8 mouse cellular contexts compared by ENCODE assay signal in the genomic region with DNA sequence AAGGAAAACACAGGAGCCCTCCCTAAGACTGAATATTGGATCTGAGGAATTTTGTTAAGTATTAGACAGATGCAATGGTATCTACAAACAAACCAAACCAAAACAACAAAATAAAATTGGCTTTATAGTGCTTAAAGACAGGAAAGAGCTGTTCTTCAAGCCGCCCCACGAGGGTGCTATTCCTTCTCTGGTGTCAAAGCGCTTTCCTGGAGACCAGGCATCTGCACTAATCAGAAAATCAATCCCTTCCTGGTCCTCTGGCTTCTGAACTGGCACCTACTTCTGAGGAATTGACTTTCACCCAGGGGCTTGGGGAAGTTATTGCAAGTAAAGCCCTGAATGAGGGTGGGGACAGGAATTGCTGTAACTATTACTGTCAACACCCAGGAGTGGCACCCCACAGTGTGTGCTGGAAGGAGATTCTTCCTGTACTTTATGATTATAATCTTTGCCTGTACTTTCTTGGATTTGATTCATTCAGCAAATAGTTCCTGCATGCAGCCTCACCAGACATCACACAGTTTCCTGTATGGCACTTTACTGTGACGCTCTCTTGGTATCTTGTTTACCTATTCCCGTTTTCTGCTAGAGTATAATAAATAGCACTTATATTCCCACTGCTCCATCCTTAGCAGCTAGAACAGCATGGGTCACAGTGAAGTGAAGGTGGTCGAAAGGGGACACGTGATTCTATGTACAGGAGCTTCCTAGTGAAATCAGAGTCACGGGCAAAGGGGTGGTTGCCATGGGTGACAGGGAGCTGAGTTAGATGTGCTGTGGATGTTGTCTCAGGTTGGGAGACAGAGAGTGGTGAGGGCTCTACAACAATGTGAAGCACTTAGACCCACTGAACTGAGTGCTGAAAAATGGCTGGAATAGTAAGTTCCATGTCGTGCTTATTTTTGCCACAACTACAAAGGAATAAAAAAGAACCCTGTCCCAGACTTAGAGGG.
DNase-seq lines count a peak whose midpoint lies in the region; ATAC-seq and TF ChIP-seq lines count a peak whose summit lies in the region.

No protein-coding gene starts in this region.

- 0 out of 2 replicates have a peak, but pooled peaks have one; percentile 23 for ATAC-seq in forebrain, embryonic 14.5 days
- peak; percentile 40; the same call in 1 of the 2 replicates for ATAC-seq in lung, embryonic 14.5 days (ENCODE audit: insufficient read depth)
- ATAC-seq in liver, embryonic 12.5 days, result no peak

- DNase-seq in forebrain, embryonic 14.5 days (ENCODE audit: low spot score), result no peak
- no peak for DNase-seq in forebrain, embryonic 10.5 days (ENCODE audit: extremely low spot score, low spot score)
- peak; percentile 67 for DNase-seq in lung, embryonic 14.5 days
- no peak for DNase-seq in lung, postnatal 25 days (ENCODE audit: low spot score)
- DNase-seq in brain, embryonic 14.5 days (ENCODE audit: low read depth), result peak; percentile 55
- DNase-seq in thymus, postnatal 36 days, result peak; percentile 12 to 25
- no peak for DNase-seq in adrenal gland, adult 18-20 months (ENCODE audit: low spot score in 2 of 2)

- H3K4me2 ChIP-seq in forebrain, embryonic 14.5 days (ENCODE audit: low read length), result no peak overlapping the region
- H3K4me2 ChIP-seq in lung, embryonic 14.5 days, result peak overlapping the region; percentile 55
- 0 out of 2 replicates have a peak overlapping the region, but pooled peaks have one; percentile 14 for H3K4me2 ChIP-seq in liver, embryonic 12.5 days

- no peak overlapping the region for H3K27ac ChIP-seq in forebrain, embryonic 14.5 days (ENCODE audit: low read depth, low read length)
- no peak overlapping the region for H3K27ac ChIP-seq in forebrain, embryonic 10.5 days
- H3K27ac ChIP-seq in lung, embryonic 14.5 days (ENCODE audit: low read depth), result no peak overlapping the region
- H3K27ac ChIP-seq in liver, embryonic 12.5 days, result no peak overlapping the region

- no peaks in the 10 kb centered on the region for H3K9me3 ChIP-seq in forebrain, embryonic 14.5 days (replicated peaks; ENCODE audit: control insufficient read depth, low read length)
- H3K9me3 ChIP-seq in forebrain, embryonic 10.5 days, result no peaks in the 10 kb centered on the region
- H3K9me3 ChIP-seq in lung, embryonic 14.5 days (ENCODE audit: low read depth, low read length), result no peaks in the 10 kb centered on the region
- no peaks in the 10 kb centered on the region for H3K9me3 ChIP-seq in liver, embryonic 12.5 days (replicated peaks)

- WGBS in forebrain, embryonic 14.5 days, result 70% methylated on average over 9 of the region's 9 CpGs
- 77% methylated on average over 9 of the region's 9 CpGs for WGBS in forebrain, embryonic 10.5 days
- WGBS in lung, embryonic 14.5 days, result 25% methylated on average over 9 of the region's 9 CpGs
- 47% methylated on average over 9 of the region's 9 CpGs for WGBS in liver, embryonic 12.5 days (ENCODE audit: insufficient replicate concordance)

- H3K9ac ChIP-seq in forebrain, embryonic 14.5 days (ENCODE audit: low read length), result no peak overlapping the region
- H3K9ac ChIP-seq in lung, embryonic 14.5 days, result no peak overlapping the region
- no peak overlapping the region for H3K9ac ChIP-seq in liver, embryonic 12.5 days

- peak; percentile 53 for TF ChIP-seq CTCF in lung, embryonic 14.5 days (IDR thresholded peaks at IDR 0.05; ENCODE audit: low read depth)
- peak; percentile 43; the same call in 1 of the 2 replicates for TF ChIP-seq CTCF in brain, embryonic 14.5 days (IDR thresholded peaks at IDR 0.05; ENCODE audit: borderline replicate concordance, extremely low read depth, insufficient read depth, insufficient read length)

- no peaks in the 10 kb centered on the region for H3K4me1 ChIP-seq in forebrain, embryonic 14.5 days (ENCODE audit: control insufficient read depth, insufficient read depth, low read length)
- H3K4me1 ChIP-seq in forebrain, embryonic 10.5 days, result peaks cover 14% of the 10 kb centered on the region
- H3K4me1 ChIP-seq in lung, embryonic 14.5 days (ENCODE audit: insufficient read depth), result peaks cover 7% of the 10 kb centered on the region; the same call in 1 of the 2 replicates
- H3K4me1 ChIP-seq in liver, embryonic 12.5 days, result no peaks in the 10 kb centered on the region

- no peak for TF ChIP-seq POLR2A in brain, embryonic 14.5 days (IDR thresholded peaks at IDR 0.05; ENCODE audit: borderline replicate concordance, extremely low read depth, insufficient read depth, insufficient read length, poor library complexity, severe bottlenecking)

- no peak overlapping the region for H3K4me3 ChIP-seq in forebrain, embryonic 14.5 days (ENCODE audit: low read depth, low read length)
- H3K4me3 ChIP-seq in forebrain, embryonic 10.5 days, result no peak overlapping the region
- peak overlapping the region; percentile 10; the same call in 1 of the 2 replicates for H3K4me3 ChIP-seq in lung, embryonic 14.5 days (ENCODE audit: low read depth, low read length)
- H3K4me3 ChIP-seq in liver, embryonic 12.5 days, result no peak overlapping the region

- H3K36me3 ChIP-seq in forebrain, embryonic 14.5 days (ENCODE audit: control insufficient read depth, insufficient read depth, low read length), result no peaks in the 10 kb centered on the region
- no peaks in the 10 kb centered on the region for H3K36me3 ChIP-seq in forebrain, embryonic 10.5 days (replicated peaks)
- H3K36me3 ChIP-seq in lung, embryonic 14.5 days (ENCODE audit: insufficient read depth), result no peaks in the 10 kb centered on the region
- H3K36me3 ChIP-seq in liver, embryonic 12.5 days, result no peaks in the 10 kb centered on the region

- no peaks in the 10 kb centered on the region for H3K27me3 ChIP-seq in forebrain, embryonic 14.5 days (replicated peaks; ENCODE audit: control insufficient read depth, insufficient read depth, low read length)
- H3K27me3 ChIP-seq in forebrain, embryonic 10.5 days (ENCODE audit: poor library complexity, severe bottlenecking), result no peaks in the 10 kb centered on the region
- H3K27me3 ChIP-seq in lung, embryonic 14.5 days (ENCODE audit: insufficient read depth, low read length), result no peaks in the 10 kb centered on the region
- H3K27me3 ChIP-seq in liver, embryonic 12.5 days (replicated peaks), result no peaks in the 10 kb centered on the region

Comparison
In these comparisons a context has a peak if more than half of its experiments do, and no peak if none do; other contexts are left out.
1. DNase-seq: peak in lung, embryonic 14.5 days (single experiment), brain, embryonic 14.5 days (single experiment) and thymus, postnatal 36 days (2 of 2); none in forebrain, embryonic 14.5 days (single experiment), forebrain, embryonic 10.5 days (single experiment), lung, postnatal 25 days (single experiment) and adrenal gland, adult 18-20 months (0 of 2).